Mouse (Mus musculus) limb, embryonic 14.5 days (tissue): Measurements from ENCODE around the gene Npas3. TPM values are rescaled to one million over a fixed set of nuclear protein-coding genes. Genes with fewer than 3 reads are reported as not detected.
A peak's percentile ranks its signal among the peaks of the same experiment; 100 is the strongest.

Source experiments
- ATAC-seq: fragments of 200-750 bp; cut with Nextera tagmentation; 2 replicates; pipeline ENCODE4 v1.8.0; 2017; ENCODE audit warnings: low read depth, moderate number of reproducible peaks, moderate TSS enrichment; ENCODE audit not compliant: low FRiP score
- DNase-seq: peaks from one replicate; pipeline ENCODE4 v3.0.0-alpha.2; 2015; ENCODE audit warnings: low spot score
- H3K27ac ChIP-seq: fragments of 300-500 bp; sonication (generic); replicated peaks from 2 replicates; pipeline ENCODE4 v1.5.1; 2014; ENCODE audit warnings: low read depth, mild to moderate bottlenecking, low read length, moderate library complexity, mixed read lengths
- H3K27me3 ChIP-seq: fragments of 300-500 bp; sonication (generic); 2 replicates; pipeline ENCODE4 v1.6.1; 2014; ENCODE audit warnings: low read length, mixed read lengths; ENCODE audit not compliant: control insufficient read depth, insufficient read depth
- H3K36me3 ChIP-seq: fragments of 300-500 bp; sonication (generic); 2 replicates; pipeline ENCODE4 v1.6.1; 2014; ENCODE audit warnings: mild to moderate bottlenecking, low read length, moderate library complexity, mixed read lengths; ENCODE audit not compliant: control insufficient read depth, insufficient read depth
- H3K4me1 ChIP-seq: fragments of 300-500 bp; sonication (generic); 2 replicates; pipeline ENCODE4 v1.6.1; 2014; ENCODE audit warnings: antibody characterized with exemption, low read length, mixed read lengths; ENCODE audit not compliant: control insufficient read depth, insufficient read depth
- H3K4me2 ChIP-seq: fragments of 300-500 bp; sonication (generic); replicated peaks from 2 replicates; pipeline ENCODE4 v1.6.1; 2014; ENCODE audit warnings: low read depth, mild to moderate bottlenecking, low read length, moderate library complexity; ENCODE audit not compliant: severe bottlenecking
- H3K4me3 ChIP-seq: fragments of 300-500 bp; sonication (generic); replicated peaks from 2 replicates; pipeline ENCODE4 v1.5.1; 2014; ENCODE audit warnings: low read length
- H3K9ac ChIP-seq: fragments of 300-500 bp; sonication (generic); 2 replicates; pipeline ENCODE4 v1.6.1; 2014; ENCODE audit warnings: mild to moderate bottlenecking, low read depth, low read length, moderate library complexity; ENCODE audit not compliant: severe bottlenecking
- H3K9me3 ChIP-seq: fragments of 300-500 bp; sonication (generic); 2 replicates; pipeline ENCODE4 v1.6.1; 2016; ENCODE audit warnings: low read length; ENCODE audit not compliant: control insufficient read depth
- POLR2A ChIP-seq: fragments of 200-500 bp; IDR thresholded peaks from 2 replicates; pipeline ENCODE4 v1.8.0; 2012; ENCODE audit warnings: inconsistent platforms, mild to moderate bottlenecking, moderate library complexity, borderline replicate concordance; ENCODE audit not compliant: insufficient read depth, insufficient read length; ENCODE audit errors: extremely low read depth
- WGBS: fragments of 180-500 bp; shearing (Covaris S2); extraction: QIAGEN DNeasy Blood & Tissue Kit; methylation state at CpG from one replicate; pipeline ENCODE4 v1.1.7; 2014; 5-methylcytosine and 5-hydroxymethylcytosine counted together
- polyA plus RNA-seq, 2 experiments: library from polyadenylated mRNA; depleted of rRNA in 1 of 2; stranded (reverse) in 1 of 2; unstranded in 1 of 2; fragments of >200 nt; fragmentation: Nextera tagmentation in 1 of 2; extraction: Ambion mirVana in 1 of 2; gene quantifications; 2 replicates each; pipeline versions ENCODE4 v1.2.1 to v1.2.3; 2012 to 2014

Gene Npas3
- polyA plus RNA-seq, 2 experiments, result 5.3 to 5.9 TPM

DNA sequence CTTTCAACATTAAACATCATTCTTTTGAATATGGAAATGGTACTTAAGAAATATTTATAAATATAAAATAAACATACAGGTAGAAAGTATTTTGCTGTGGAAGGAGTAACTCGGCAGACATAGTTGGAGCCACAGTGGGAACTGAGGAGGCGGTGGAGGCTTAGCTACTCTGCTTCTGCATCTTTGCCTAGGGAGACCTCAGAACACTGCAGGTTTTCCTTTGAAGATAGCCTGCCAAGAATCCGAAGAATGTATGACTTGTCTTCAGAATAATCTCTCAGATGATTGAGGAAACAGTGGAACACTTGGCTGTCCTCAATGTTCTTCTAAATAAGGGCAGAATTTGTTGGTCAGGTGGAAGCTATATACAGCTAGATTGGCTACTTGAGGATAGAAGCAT lies 69.3 kb downstream of the Npas3 start:
- WGBS, result 62% methylated on average over 3 of the region's 3 CpGs
- H3K4me3 ChIP-seq, result no peak overlapping the region
- no peaks in the 10 kb centered on the region for H3K36me3 ChIP-seq
- no peak for ATAC-seq
- H3K4me2 ChIP-seq, result no peak overlapping the region
- DNase-seq, result peak; percentile 34
- 0 out of 2 replicates have a peak, but pooled peaks cover 6% of the 10 kb centered on the region for H3K4me1 ChIP-seq
- no peaks in the 10 kb centered on the region for H3K27me3 ChIP-seq
- no peaks in the 10 kb centered on the region for H3K9me3 ChIP-seq
- no peak for TF ChIP-seq POLR2A
- no peak overlapping the region for H3K27ac ChIP-seq
- no peak overlapping the region for H3K9ac ChIP-seq

DNA sequence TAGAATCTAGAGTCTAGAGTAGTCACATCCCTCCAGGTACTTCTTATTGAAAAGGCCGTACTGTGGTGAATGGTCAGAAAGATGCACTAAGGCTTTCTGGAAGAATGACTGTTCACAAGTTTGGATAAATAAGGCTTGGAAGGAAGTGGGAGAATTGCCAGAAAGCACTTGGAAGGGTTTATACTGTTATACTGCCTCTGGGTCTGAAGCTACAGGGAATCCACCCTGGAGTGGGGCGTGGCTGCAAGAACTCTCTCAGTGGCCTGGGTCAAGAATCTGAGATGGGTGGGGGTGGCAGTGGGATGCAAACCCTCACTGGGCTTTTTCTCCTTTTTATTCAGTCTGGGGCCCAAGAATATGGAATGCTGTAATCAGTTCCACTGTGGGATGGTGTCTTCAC lies 72.0 kb downstream of the Npas3 start:
- H3K4me2 ChIP-seq, result no peak overlapping the region
- DNase-seq (peak; percentile 64), ATAC-seq (no peak)
- TF ChIP-seq POLR2A, result no peak
- H3K4me3 ChIP-seq, result no peak overlapping the region
- H3K27ac ChIP-seq, result no peak overlapping the region
- no peaks in the 10 kb centered on the region for H3K9me3 ChIP-seq
- H3K36me3 ChIP-seq, result no peaks in the 10 kb centered on the region
- 77% methylated on average over 2 of the region's 2 CpGs for WGBS
- H3K27me3 ChIP-seq, result no peaks in the 10 kb centered on the region
- 0 out of 2 replicates have a peak, but pooled peaks cover 6% of the 10 kb centered on the region for H3K4me1 ChIP-seq
- no peak overlapping the region for H3K9ac ChIP-seq

DNA sequence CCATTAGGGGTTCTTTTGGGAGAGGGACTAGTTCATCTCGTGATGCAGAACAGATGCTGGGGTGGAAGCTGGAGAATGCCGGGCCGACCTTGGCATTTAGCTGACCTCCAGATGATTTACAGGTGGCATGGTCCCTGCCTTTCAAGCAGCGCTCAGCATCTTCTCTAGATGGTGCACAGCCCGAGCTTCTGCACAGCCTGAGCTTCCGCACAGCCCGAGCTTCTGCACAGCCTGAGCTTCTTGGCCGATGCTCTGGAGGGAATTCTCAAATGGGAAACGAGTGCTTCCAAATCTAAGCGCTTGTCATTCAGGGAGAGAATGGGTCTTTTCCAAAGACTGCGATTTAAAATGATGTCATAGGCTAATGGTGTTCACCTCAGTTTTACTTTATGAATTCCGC lies 72.5 kb downstream of the Npas3 start:
- 53% methylated on average over 12 of the region's 12 CpGs for WGBS
- Histone ChIP-seq H3K27ac (no peak overlapping the region), H3K36me3 (no peaks in the 10 kb centered on the region), H3K4me3 (no peak overlapping the region), H3K9ac (no peak overlapping the region), H3K9me3 (no peaks in the 10 kb centered on the region), H3K4me2 (no peak overlapping the region), H3K27me3 (no peaks in the 10 kb centered on the region), H3K4me1 (0 out of 2 replicates have a peak, but pooled peaks cover 6% of the 10 kb centered on the region)
- ATAC-seq, result no peak
- DNase-seq, result no peak
- no peak for TF ChIP-seq POLR2A

DNA sequence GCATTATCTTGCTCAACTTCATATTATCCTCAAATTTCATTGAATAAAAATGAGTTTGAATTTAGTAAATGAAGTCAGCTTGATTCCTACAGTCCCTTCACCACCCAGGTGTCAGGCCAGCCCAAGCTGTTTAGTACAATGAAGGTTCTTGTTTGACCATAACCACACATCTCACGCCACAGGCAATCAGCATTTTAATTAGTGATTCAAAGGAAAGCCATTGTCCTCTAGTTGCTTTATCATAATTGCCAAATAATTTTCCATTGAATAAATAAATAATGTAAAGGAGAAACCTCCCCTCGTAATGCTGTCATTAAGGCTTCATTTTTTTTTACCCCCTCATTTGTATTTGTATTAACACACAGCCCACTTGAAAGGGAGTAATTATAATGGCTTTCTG lies 73.5 kb downstream of the Npas3 start:
- no peaks in the 10 kb centered on the region for H3K27me3 ChIP-seq
- no peak for ATAC-seq
- no peaks in the 10 kb centered on the region for H3K9me3 ChIP-seq
- no peak overlapping the region for H3K27ac ChIP-seq
- H3K4me2 ChIP-seq, result no peak overlapping the region
- WGBS, result 74% methylated on average over 2 of the region's 2 CpGs
- H3K4me3 ChIP-seq, result no peak overlapping the region
- DNase-seq, result no peak
- H3K4me1 ChIP-seq, result 0 out of 2 replicates have a peak, but pooled peaks cover 6% of the 10 kb centered on the region
- no peak overlapping the region for H3K9ac ChIP-seq
- no peaks in the 10 kb centered on the region for H3K36me3 ChIP-seq
- no peak for TF ChIP-seq POLR2A

DNA sequence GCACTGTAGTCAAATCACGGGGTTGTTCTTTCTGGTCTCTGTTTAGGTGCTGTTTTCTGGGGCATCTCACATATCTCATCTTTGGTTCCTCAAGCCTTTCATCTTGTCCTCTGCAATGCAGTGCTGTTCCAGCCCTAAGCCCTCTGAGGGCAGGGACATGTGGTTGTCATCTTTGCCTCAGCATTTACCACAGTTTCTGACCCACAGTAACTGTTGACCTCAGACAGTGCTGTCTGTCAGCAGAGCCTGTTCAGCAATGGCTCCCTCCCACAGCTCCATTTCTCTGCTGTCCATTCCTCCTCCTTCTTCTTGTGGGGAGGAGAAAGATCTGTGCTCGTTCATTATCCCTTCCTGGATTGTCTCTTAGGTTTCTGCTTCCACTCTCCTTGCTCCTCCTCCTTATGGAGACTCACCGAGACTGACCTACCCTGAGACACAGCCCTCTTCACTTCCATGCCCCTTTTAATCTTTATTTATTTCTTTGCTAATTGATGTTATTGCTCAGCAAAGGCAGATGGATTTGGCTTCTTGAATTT lies 79.2 kb downstream of the Npas3 start:
- no peak for ATAC-seq
- no peaks in the 10 kb centered on the region for H3K9me3 ChIP-seq
- WGBS, result 33% methylated on average over 3 of the region's 3 CpGs
- H3K27me3 ChIP-seq, result no peaks in the 10 kb centered on the region
- no peak for DNase-seq
- peak overlapping the region; percentile 36; the same call in 1 of the 2 replicates for H3K4me2 ChIP-seq
- no peak overlapping the region for H3K9ac ChIP-seq
- no peak overlapping the region for H3K4me3 ChIP-seq
- no peak overlapping the region; the same call in 1 of the 2 replicates for H3K27ac ChIP-seq
- TF ChIP-seq POLR2A, result no peak
- no peaks in the 10 kb centered on the region for H3K36me3 ChIP-seq
- H3K4me1 ChIP-seq, result peaks cover 19% of the 10 kb centered on the region
